Mouse (Mus musculus) ovary, adult 18-20 months (tissue): ENCODE measurements at regions not wholly inside any gene's neighbourhood (a gene's known extent, or its start where the extent isn't known, plus 50 kb on each side); places are given as distances from the start of the nearest gene placed in this dataset.
"Not testable (repeated sequence)": the region's sequence is repeated elsewhere in the genome, so short reads cannot be mapped to it uniquely, and the experiment has no call there.

Source experiments
- DNase-seq: peaks from one replicate; pipeline ENCODE4 v3.0.0; 2022; ENCODE audit warnings: low spot score, mixed read lengths

DNA sequence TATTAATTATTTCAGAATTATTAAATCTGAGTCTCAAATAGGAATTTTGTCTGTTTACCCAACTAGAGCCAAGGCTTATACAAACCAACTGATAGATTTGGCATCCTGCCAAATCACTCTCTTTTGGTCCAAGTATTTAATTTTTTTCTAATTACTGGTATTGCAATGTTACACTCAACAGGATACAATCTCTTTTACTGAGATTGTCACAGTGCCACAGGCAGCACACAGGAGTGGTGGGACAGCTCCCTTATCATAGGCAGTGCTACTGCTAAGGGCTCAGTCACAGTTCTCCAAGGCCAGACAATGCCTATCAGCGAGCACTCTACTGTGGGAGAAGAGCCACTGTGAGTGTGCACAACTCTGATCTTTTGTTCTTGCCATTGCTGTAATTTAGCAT lies 396.9 kb downstream of the Med10 start:
- no peak for DNase-seq

- no peak for DNase-seq
These were observed 403.1 kb downstream of the Med10 start for GRCm38 (mm10) chr13:70205334-70205733.

DNA sequence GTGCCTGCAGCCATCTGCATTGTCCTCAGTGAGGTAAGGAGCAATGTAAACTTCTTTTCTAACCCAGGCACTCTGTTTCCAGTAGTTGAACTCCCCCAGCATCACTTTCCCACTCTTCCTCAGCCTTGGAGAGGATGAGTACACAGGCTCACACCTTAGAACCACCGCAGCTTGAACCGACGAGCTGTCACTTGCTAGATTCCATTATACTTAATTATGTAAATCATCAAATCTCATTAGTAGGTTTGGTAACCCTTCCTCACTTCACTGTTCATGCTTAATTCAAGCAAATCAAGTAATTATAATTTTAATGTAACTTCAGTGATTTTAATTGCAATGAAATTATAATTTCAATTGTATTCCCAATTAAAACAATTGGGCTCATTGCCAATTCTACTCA lies 408.0 kb downstream of the Med10 start:
- no peak for DNase-seq

DNA sequence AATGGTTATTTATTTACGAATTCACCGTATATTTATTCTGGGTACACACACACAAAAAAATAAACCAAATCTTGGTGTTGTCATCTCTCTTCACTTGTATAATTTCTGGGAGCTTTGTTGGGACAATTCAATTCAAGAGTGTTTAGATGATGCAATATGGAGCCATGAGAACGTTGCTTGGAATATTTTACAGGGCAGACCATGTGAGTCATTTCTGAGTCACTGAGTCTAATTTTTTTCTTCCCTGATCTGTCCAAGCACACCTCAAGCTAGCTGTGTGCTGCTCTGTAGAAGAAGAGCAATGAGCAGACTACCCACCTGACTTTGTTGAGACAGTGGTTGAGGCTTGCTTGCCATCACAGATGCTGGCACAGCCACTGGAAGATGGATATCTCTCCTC lies 410.8 kb downstream of the Med10 start:
- no peak for DNase-seq

- DNase-seq: no peak
These were observed 411.4 kb downstream of the Med10 start for GRCm38 (mm10) chr13:70213622-70214021.

- no peak for DNase-seq
These were observed 411.9 kb downstream of the Med10 start for GRCm38 (mm10) chr13:70214022-70214654.

DNA sequence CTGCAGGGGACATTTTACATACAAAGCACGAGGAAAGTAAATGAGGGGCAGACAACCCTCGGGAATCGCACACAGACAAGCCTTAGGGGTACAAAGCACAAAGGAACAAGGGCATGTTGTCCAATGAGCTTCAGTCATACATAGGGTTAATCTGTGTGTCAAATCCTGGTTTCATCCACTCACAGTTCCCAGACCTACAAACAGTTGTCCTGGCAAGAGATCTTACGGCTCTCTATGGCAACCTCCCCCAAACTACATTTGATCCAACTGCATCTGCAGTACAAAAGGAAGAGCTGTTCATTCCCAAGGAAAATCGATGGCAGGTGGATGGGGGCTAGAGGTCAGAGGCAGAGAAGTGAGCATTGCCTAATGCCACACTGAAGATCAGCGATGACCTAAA lies 413.9 kb downstream of the Med10 start:
- DNase-seq: no peak

DNA sequence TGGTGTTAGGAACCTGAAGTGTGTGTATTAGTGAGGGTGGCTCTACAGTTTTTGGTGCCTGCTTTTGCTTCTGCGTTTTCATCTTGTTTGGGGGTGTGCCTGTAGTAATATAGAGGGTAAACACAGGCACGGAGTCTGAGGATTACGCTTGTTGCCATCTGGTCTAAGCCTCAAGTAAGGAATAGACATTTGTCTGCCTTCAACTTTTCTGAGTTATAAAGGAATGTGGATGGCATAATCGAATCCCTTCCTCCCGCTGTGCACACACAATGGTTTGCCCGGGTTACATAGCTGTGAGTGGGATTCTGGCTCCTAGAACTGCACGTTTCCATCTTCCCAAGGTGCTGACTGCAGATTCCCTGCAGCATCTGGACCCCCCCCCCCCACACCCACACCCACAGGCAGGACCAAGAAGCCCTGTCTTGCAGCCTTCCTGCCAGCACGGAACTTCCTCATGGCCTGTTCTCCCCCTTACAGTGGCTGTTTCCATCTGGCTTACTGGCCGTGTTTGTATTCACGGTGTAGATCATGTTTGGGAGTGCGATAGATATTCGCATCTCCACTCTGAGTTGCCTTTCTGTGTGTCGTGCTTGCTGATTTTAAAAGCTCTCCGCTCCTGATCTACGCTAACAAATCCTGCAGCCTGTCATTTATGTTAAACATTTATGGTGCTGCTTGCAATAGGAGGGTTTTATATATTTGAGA lies 415.4 kb downstream of the Med10 start:
- DNase-seq: no peak

GRCm38 (mm10) chr13:70223485-70223884 lies 413.9 kb downstream of the Ice1 start:
- no peak for DNase-seq

DNA sequence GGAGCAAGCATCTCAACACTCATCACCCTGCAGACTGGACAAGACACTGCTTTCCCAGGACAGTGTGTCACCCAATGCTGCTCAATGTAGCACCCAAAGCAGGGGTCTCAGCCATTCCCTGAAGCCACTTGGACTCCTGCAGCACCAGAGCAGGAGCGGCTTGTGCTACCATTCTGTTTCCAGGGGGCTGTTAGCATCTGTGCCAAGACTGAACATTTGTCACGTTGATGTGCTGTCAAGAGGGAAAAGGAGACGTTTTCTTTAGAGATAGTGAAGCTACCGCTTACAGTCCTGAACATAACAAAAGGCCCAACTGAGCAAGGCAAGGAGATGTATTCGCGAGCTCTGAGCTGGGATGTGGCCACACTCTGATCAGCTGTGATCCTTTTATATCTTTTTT lies 410.3 kb downstream of the Ice1 start:
- no peak for DNase-seq

- no peak for DNase-seq
These were observed 403.3 kb downstream of the Ice1 start for GRCm38 (mm10) chr13:70233896-70234799.

DNA sequence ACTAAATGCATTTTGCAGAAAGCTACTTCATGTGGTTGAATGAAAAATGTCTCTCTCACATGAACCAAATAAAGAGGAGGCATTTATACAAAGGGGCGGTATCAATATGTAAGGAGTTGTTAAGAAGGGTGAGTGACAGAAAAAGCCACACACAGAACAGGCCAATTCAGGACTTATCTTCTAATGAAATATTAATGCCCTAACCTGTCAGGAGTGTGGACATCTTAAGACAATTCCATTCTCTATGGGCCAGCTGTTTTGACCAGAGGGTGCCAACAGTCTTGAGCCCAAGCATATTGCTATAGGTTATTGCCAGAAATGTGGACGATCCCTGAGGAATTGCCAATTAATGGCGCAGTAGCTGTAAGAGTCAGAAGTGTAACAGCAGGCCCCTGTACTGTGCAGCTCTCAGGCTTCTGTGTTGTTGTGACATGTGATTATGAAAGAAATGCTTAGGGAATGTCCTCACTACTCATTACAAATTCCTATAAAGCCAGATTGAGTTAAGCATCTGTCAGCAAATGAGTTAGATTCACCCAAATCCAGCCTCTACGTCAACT lies 393.8 kb downstream of the Ice1 start:
- DNase-seq: no peak

DNA sequence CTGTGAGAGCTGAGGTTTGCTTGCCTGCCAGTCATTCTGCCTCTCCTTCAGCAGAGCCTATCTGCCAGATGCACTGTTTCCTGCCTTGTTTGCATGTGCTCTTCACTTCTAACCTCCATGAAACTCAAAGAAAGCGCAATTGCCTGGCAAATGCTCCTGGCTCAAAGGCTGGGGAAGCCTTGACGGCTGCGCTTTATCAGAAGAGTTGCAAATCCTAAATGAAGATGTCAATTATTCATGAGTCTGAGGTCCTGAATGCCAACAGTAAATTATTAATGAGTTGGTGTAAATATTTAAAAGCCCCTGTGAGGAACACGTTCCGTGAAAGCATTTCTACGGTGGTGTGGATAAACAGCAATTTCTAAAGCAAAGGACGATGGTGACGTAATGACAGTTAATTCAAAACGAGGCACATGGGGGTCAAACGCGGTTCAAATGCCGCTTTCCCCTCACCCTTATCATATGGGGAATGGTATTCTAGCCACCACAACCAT lies 377.4 kb downstream of the Ice1 start:
- DNase-seq: no peak

DNA sequence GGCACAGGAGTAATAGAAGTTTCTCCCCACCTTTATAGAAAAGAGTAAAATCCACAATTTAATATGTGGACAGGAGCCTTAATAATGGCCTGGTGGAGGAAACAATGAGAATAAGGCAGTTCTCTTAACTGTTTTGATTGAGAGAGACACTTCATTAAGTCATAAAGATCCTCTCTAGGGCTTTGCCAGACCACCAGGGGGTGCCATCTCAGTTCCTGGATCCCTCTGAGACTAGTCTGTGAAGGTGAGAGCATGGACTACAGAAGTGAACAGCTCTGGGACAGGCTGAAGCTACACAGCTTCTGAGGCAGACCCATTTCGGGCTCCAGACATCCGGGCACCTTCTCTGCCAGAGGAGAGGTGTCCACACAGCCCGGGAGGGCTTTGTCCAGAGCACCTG lies 373.8 kb downstream of the Ice1 start:
- no peak for DNase-seq

DNA sequence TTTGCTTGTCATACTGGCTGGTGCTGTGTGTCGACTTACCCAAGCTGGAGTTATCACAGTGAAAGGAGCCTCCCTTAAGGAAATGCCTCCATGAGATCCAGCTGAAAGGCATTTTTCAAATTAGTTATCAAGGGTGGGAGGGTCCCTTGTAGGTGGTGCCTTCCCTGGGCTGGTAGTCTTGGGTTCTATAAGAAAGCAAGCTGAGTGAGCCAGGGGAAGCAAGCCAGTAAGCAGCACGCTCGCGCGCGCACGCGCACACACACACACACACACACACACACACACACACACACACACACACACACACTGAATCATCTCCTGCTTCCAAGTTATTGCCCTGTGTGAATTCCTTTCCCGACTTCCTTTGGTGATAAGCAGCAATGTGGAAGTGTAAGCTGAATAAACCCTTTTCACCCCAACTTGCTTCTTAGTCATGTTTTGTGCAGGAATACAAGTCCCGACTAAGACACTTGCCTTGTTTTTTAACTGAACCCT lies 360.5 kb downstream of the Ice1 start:
- not testable (repeated sequence) for DNase-seq

DNA sequence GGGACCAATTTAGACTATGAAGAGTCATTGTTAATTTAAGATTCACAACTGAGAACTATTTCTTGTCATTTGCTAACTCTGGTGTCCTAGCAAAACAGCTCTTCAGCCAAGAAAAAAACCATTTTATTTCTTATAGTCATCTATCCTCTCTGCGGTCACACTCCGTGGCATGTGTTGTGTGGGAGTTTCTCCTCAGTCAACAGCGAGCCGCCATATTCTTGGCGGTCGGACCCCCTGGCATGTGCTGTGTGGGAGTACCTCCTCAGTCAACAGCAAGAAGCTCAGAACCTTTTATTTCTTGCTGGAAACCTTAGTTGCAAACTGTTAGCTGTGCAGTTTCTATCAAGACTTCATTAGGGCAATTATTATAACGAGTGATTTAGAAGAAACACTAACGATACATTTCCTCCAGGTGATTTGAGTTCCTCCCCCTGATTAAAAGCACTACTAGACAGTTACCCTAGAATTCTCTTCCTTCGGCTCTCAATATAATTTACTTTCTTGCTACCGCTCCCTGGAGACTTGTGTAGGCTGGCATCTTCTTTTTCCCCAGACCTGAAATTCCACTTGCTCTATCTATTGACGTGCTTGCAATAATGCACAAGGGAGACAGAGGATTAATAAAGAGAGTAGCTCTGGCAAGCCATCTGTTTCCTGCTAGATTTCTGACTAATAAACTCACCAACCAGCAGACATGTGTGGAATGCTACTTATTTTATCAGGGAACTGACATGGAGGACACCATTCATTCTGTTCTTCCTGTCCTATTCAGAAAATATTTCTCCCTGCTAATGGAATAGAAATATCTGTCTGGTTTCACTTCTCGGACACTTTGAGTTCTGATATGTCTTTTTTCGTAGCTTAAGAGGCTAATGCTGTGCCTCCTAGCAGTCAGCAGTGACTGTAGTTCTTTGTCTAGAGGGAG lies 359.5 kb downstream of the Ice1 start:
- DNase-seq: peak; percentile 19

DNA sequence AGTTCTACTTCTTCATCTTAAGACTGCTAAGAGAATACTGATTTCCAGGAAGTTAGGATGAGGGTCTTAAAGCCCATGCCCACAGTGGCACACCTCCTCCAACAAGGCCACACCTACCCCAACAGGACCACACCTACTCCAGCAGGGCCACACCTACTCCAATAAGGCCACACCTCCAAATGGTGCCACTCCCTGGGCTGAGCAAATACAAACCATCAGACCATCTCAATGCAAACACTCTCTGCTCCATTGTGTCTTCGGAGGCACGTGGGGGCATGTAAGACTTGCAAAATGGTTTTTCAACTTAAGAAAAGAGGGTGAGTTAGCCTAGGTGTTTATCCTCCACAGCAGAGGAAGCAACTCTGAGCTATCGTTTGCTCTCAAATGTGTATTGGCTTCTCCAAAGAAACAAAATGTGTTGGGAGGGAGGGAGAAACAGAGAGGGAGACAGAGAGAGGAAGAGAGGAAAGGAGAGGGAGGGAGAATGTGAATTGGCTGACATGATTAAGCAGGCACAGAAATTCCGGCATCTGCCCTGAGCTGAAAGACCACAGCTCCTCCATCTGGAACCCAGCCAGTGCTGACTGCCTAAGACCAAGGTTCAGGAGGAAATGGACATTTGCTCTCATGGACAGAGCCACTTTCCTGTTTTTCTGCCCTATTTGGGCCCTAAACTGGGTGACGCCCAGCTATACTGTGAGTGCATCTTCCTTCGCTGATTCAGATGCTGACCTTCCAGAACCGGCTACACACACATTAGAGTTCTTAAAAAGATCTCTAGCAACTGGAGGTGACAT lies 356.2 kb downstream of the Ice1 start:
- no peak for DNase-seq

GRCm38 (mm10) chr13:70282731-70283130 lies 354.7 kb downstream of the Ice1 start:
- DNase-seq: no peak

- no peak for DNase-seq
These were observed 354.2 kb downstream of the Ice1 start for GRCm38 (mm10) chr13:70283231-70283630.

- DNase-seq: no peak
These were observed 344.7 kb downstream of the Ice1 start for GRCm38 (mm10) chr13:70292713-70293112.
